Mouse (Mus musculus): ENCODE data around the gene Mnd1.

Gene Mnd1

DNA sequence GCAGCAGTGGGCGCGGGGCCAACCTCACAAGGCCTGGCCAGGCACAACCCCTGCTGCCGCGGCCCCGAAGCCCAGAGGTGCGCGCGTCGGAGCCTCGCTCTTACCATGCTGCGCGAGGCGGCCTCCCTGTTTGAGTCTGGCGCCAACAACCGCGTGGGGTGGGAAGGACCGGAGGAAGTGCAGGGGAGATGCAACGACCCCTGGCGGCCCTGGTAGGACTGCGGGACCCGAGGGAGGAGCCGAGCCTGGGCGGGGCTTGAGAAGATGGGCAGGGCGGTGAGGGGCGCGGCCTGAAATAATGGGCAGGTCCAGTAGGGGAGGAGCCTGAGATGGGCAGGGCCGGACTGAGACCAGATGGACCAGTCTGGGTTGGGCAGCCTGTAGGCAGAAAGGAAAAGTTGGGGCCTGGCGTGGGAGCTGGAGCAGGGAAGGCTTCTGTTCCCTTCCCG, at the start of gene Mnd1:
TSS of gene Mnd1 (minus strand) at position 229 of the 449 bp plus-strand sequence.
- DNase-seq: peak; percentile 95 to 99

DNA sequence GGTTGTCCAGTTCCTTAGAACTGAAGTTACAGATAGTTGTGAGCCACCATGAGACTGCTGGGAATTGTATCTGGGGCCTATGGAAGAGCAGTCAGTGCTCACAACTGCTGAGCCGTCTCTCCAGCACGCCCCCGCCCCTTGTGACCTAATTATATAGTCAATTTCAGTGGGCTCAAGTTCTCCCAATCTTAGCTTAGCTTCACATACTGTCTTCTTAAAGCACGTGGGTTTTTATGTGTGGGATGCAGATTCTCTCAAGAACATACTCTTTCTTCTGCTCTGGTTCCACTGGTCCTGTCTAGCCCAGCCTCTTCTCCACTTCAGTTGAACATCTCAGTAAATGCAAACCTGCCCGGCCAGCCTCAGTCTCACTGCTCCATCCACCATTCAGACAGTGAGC, 49.1 kb upstream of the Mnd1 start:
- no peak for DNase-seq

DNA sequence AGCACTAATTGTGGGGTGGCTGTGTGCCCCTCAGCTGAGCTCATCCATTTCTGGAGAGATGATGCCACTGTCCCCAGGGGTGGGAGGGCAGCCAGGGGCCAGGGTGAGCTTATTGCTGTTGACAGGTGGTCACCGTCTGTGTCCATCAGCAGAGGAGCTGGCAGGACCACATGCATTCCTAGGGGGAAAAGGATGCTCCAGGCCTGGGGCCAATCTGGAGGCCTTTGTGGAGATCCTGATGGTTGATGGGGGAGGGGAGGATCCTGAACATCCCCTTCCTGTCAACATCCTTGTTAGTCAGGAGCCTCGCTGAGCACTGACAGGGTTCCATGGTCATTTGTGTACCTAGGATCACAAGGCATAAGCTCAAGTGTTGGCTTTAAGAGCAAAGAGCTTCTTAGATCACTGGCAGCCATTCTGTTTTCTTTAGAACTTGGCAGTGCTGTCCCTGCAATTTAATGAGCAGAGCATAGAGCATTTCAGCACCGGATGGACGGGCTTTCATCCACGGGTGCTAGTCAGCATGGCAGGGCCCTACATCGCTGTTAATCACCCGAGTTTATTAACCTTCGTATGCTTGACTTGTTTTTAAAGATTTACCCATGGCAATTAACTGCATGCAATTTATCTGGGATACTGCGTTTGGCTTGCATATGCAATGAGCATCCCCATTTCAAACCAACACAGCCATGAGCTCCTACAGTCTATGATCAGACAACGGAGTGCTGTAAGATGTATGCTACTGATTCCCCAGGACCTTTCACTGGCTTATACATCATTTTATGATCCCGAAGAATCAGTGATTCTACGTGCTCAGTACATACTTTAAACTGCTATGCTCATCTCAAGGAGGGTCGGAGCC, 45.2 kb upstream of the Mnd1 start:
- no peak for DNase-seq

DNA sequence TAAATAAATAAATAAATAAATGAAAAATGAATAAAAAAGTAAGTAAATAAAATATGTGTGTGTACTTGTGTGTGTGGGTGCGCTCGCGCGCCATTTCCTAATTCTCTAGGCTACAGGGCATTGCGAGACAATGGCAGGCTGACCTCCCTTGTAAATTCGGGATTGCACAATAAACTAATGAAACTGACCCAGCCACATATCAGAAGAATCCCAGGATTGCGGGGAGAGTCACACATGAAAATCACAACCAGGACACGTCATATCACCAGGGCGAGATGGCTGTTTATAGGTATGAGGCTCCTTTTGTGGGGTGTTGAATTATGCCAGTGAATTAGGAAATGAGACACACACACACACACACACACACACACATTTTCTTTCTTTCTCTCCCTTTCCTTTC, 43.9 kb upstream of the Mnd1 start:
- no peak for DNase-seq

DNA sequence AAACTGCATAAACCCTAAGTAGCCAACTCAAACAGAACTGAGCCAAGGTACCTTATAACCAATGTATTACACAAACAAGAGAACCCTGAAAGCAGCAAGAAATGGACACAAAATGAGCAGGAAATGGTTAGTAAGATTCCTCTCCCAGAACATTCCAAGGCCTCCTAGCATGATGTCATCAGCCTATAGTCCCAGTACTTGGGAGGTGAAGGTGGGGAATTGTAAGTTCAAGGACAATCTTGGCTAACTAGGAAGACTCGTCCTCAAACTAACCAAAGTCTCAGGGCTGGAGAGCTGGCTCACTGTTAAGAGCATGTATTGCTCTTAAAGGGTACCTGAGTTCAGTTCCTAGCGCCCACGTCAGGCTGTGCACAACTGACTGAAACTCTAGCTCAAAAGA, 42.6 kb upstream of the Mnd1 start:
- DNase-seq: no peak

DNA sequence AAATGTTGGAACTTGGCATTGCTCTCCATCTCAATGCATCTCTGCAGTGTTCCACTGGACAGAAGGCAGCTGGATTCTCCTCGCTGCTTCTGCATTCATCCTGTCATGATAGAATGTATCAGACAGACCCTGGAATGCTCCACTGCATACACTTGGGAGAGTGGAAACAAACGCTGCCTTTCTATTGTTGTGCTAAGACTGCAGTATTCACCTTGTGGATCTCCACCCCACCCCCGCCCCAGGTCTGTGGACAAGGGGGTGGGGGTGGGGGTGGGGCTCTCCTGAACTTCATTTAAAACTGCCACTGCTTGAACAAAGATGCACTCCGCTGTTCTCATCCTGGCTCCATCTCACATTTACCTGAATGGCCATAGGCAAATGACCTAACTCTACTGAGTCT, 38.3 kb upstream of the Mnd1 start:
- DNase-seq: no peak

DNA sequence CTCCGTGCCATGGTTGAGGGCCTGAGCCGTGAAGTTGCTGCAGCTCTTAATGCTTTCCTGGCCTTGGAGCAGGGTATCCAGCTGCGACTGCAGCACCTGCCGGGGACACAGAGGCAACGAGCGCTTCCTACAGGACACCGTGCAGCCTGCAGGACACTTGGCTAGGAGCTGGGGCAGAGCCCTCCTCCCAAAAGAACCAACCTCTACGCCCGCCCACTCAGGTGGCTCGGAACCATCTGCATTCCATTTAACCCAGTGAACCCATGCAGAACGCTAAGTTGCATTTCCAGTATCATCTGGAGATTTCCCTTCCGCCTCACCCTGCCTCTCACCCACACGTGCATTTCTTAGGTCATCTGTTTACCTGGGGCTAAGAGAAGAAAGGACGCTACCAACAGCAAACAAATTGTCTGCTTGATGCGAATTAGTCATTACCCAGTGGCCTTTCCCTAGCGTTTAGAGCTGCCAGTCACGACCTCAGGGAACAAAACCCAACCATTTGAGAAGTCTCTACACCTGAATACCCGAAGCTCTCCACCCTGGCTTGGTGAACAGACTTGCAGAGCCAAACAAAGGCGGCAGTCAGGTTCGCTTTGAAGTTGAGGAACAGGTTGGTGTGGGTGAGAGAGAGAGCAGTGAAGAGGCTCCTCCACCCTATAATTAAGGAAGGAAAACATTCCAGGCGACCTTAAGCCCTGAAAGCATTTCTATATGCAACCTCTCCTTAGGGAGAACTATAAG, 35.7 kb upstream of the Mnd1 start:
- DNase-seq: no peak

DNA sequence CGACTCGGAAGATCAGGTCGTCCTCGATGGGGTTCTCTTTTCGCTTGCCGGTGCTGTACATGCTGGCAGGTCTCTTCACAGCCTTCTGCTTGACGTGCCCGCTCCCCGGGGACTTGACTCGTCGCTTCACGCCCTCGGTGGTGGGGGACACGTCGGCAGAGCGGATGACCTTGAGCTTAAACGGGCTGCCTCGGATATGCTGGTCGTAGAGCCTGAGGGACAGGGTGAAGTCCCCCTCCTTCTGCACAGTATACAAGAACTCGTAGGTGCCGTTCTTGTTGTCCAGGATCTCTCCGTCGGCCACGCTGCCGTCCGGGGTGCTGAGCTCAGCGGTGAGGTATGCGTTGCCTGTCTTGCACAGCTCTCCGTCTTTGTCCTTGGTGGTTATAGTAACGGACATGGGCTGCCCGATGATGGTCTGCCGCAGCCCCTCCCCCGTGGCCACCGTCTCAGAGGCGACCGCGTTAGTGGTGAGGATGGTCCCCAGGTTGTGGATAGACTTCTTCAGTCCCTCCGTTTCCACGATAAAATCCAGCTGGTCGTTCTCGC, 35.0 kb upstream of the Mnd1 start:
- DNase-seq: peak; percentile 7 to 13

DNA sequence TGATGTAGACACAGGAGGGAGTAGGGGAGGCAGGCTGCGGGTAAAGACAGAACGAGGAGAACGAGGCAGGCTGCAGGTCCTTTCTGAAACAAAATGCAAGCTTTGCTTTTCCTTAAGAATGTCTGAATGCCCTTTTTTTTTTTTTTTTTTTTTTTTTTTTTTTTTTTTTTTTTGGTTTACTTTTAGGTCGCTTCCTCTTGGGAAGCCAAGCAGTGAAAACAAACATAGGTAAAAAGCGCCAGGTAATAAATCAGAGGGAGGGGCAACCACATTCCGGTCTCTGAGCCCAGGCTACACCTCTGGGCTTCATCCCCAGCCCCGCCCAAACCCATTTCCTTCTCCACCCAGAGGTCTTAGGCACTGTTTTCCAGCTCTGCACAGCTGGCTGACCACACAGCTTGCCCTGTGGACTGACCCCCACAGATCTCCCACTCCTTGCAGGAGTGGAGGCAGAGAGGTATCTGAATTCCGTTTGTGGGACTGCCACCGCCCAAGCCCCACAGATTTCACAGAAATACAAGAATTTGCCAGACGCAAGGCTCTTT, 34.1 kb upstream of the Mnd1 start:
- no peak for DNase-seq

DNA sequence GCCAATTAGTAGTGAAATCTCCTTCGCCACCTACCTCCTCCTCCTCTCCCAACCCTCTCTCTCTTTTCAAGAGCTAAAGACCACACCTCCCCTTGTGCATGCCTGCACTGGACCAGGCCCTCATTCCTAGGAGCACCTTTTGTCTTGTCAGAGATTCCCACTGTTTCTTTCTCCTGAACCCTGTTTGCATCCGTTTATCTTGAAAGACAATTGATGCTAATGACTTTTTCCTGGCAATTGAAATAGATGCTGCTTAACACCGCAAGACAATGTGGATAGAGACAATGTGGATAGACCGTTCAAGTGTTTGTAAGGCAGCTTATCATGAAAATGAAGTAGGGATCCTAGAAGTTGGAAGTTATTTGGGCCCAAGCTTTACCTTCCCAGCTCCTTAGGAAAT, 26.1 kb upstream of the Mnd1 start:
- DNase-seq: no peak

DNA sequence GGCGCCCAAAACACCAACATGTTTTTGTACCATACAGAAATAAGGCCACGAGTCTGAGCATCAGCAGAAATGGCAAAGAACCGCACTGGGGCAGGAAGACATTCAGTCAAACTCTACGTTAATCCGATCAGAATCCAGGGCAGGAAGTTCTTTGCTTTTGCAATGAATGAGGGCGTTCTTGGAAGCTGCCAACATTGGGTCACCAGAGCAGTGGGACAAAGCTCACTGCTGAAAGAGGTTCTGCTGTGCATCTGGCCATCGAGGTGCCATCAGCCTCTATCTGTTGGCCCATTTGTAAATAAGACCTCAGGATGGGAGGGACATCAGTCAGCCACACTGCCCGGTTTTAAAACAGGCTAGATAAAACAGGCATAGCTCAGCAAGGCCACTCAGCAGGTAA, 25.5 kb upstream of the Mnd1 start:
- no peak for DNase-seq

DNA sequence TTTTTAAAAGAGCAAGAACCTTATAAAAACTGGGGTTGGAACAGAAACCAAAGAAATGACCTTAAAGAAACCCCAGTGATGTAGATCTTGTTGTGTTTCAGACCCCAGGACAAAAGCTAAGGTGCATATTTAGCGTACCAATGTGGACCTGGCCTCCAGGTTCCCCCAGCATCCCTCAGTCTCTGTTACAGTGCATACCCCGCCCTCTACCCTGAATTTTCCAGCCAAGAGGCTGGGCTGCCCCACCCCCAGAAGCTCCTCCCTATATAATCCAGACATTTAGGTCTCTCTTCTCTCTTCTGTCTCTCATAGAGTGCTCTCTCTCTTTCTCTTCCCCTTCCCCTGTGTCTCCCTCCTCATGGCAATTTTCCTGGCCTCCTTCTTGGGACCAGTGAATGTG, 24.7 kb upstream of the Mnd1 start:
- no peak for DNase-seq

DNA sequence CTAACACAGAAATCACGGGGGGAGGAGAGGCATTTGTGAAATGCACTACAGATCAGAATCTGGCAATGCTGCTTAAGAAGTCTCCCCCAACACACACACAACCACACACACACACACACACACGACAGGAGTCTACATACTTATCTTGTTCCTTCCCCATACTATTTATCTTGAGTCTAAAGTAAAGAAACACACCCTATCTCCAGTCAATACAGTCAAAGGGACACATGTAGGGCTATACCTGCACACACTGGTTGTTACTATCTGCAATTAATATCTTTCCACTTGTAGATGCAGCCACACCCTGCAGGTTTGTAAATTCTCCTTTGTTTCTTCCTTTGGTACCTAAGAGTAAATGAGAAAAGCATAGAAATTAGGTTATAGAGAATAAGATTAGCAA, 22.2 kb upstream of the Mnd1 start:
- DNase-seq: no peak

DNA sequence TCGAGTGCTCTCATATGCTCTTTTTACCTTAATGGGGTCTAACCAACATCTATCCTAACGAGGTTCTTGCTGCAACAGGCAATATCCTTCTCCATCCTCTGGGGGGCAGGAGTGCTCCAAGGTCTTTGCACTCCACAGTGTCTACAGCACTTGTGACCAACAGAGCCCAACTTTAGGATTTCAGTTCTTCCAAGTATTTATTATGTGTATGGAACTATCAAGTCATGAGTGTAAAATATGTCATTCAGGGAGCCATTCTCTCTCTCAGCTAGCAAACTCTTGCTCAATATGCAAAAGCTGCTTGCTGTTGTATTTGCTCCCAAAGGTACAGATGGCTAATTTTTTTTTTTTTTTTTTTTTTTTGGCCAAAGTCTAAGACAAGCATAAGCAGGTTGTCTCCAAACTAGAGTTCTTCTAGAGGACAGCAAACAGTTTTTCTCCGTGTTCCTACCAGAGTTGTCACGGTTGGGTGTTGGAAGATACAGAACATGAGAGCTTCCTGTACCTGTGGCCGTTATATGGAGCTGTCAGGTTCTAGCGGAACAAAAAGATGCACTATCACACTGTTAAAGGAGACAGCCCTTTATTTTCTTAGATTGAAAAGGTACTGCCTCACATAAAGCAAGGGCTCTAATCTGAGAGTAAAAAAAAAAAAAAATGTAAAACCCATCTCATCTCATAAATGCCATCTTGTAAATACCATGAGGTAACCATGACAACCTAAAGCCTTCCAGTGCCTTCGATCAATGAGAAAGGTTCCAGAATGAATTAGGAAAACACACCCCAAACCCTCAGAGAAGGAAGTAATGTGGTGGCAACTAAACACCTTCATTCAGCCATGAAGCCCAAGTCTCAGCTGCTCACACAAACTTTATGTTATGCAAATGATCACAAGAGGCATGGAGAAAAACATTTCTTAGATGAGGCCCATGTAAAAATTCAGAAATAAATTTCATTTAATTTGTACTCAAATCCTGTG, 20.0 kb upstream of the Mnd1 start:
- peak; percentile 23 to 64 for DNase-seq

DNA sequence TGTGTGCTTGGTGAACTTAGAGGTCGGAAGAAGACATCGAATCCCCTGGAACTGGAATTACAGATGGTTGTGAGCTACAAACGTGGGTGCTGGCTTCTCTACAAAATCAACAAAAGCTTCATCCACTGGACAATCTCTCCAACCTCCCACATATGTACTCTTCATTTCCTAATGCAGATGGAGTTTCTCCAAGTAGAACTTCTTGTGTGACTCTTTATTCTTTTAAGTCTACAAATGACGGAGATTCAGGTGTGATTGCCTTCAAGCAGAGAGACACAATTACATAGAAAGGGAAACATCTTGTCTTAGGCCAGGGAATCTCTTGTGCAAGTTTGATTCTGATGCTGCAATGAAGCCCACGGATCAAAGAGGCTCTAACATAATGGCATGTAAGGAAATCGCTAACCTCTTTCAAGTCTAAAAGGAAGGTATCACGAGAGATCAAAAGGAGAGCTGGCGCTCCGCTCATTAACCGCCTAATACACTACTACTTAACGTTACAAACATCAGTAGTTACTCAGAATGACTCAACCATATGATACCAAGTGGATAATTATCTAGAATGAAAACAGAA, 18.1 kb upstream of the Mnd1 start, which contains the start of gene Gm6525:
TSS of gene Gm6525 (plus strand) at position 524 of the 574 bp plus-strand sequence.
- DNase-seq: no peak

DNA sequence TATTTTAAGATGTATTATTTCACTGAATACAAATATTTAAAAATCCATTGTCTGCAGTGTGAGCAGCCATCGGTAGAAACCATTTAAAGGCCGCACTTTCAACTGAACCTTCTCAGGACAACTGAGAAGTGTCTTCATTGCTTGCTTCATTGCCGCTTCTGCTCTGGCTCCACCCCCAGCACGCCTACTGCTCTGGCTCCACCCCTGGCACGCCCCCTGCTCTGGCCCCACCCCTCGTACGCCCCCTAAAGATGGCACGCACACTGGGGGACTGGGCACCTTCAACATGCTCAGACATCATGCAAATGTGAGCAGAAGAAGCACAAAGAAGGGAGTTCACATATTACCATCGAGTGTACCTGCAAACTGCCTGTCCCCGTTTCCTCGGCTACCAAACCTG, 16.8 kb upstream of the Mnd1 start:
- no peak for DNase-seq

DNA sequence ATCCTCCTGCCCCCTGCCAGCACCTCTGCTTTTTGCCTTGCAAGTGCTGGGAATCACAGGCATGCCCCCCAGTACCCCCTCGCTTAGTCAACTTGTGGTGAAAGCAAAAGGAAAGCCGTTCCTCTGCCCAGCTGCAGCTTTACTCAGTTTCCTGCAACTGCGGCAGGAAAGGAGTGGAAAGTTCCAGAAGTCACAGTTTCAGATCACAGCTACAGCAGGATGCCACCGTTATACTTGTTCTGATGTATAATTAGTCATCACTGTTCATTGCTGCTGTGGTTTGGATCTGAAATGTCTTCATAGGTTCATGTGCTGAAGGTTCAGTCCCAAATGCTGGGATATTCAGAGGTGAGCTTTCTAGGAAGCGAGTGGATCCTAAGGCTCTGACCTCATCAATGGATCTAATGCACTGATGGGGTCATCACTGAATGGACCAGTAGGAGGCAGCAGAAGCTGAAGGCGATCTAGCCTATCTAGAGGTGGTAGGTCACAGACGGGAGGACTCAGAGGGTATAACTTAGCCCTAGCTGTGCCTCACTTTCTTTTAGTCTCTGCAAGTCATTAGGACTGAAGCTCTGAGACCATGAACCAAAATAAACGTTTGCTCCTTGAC, 13.9 kb upstream of the Mnd1 start:
- DNase-seq: no peak

DNA sequence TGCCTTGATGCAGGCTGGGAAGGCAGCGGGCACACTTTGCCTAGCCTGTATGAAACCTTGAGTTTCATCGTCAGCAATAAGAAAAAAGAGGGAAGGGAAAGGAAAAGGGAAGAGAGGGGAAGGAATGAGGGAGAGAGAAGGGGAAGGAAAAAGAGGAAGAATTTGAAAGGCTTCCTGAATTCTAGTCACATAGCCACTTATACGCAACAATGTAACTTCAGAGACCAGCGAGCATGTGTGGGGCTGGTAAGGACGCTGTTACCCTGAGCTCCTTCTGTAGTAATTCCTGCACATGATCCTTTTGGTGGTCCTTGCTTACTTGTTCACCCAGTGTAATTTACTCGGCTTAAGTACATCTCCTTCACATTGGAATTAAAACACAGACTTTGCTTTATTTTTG, 13.4 kb upstream of the Mnd1 start:
- DNase-seq: no peak

DNA sequence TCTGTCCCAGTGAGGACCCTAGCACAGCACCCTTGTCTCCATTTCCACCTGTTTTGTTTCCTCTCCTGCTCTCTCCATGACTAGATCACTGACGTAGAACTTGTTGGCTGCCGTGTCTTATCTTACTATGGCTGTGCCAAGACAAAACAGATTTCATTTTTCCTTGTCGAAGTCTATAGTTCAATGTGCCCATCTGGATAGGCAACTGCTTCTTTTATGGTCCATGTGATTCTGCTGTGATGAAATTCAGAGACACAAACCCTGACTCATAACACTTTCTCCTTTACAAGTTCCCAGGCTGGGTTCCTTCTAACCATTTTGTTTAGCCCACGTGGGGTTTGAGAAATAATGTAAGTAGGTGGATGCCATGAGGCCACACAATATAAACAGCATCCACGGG, 10.5 kb upstream of the Mnd1 start:
- no peak for DNase-seq

DNA sequence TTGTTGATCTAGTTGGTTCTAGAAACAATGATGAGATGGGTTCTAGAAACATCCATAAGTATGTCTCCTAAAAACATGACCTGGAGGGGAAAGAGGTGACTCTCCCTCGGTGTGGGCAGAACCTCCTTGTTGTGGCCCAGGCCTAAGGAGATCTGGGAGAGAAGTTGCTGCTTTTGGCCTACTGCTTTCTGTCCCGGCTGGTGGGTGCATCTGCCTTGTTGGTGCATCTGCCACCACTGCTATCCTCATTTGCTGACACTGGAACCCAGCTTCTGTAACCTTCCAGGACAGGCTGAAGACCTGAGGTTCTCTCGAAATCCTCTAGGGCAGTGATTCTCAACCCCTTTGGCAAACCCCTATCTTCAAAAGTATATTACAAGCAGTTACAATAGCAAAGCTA, 9.8 kb upstream of the Mnd1 start:
- no peak for DNase-seq

DNA sequence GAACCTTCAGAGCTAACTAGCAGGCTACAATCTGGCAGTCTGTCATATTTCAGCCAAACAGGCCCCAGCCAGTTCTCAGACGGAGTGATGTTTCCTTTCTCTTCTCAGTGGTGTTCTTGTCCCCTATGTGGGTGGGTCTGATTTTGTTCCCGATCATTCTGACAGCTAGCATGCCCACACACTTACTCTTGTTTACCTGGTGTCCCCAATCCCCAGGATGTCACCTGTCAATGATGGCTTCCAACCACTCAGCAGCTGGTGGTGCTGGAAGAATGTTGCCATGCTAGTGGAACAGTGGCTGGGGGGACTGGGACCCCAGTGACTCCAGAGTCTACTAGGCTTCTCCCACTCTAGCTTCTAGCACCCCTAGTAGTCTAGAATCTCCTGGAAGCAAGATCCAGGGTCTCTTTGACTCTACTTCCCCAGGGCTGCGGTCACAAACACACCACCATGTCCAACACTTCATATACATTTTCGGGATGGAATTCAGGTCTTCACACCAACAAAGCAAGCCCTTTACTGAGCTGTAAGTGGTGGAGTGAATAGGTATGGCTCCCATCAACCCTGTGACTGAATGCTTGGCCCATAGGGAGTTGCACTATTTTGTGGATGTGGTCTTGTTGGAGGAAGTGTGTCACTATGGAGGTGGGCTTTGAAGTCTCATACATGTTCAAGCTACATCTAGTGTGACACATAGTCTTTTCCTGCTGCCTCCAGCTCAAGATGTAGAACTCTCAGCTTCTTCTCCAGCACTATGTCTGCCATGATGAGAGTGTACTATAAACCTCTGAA, 2.2 kb upstream of the Mnd1 start:
- no peak for DNase-seq

Data from spleen, adult 18-20 months (tissue).